Mouse (Mus musculus) 416B (cell line): ENCODE results near the gene Lrrc74b.

ENCODE experiments used
- DNase-seq: peaks from one replicate; pipeline ENCODE4 v3.0.0; 2011; ENCODE audit warnings: low read depth

The Lrrc74b gene

GRCm38 (mm10) chr16:17496499-17497305 is 64.3 kb downstream of the Lrrc74b start:
- DNase-seq, result no peak
